Mouse (Mus musculus): ENCODE results near the gene Stard5. TPM values are rescaled to one million over a fixed set of nuclear protein-coding genes. Genes with fewer than 3 reads are reported as not detected.

Stard5 gene
- polyA plus RNA-seq (2017; shearing (Covaris generic)): 27.1 TPM

GRCm38 (mm10) chr7:83631828-83632681 is at the start of gene Stard5:
Gene Stard5 (plus strand): TSS chr7:83631959.

GRCm38 (mm10) chr7:83584639-83585471 is 46.9 kb upstream of the Stard5 start, which contains the start of gene Tmc3:
Gene Tmc3 (plus strand): TSS chr7:83584927.

Other genes with a start within 250 kb of the Stard5 start
- gene Tmc3, start 47.0 kb upstream of the Stard5 start, polyA plus RNA-seq (2017; shearing (Covaris generic)): not detected
- gene Il16, start 113.8 kb downstream of the Stard5 start, polyA plus RNA-seq (2017; shearing (Covaris generic)): 286 TPM
- not detected for gene Cfap161, start 162.9 kb downstream of the Stard5 start, polyA plus RNA-seq (2017; shearing (Covaris generic))